Mouse (Mus musculus) retina, postnatal 7 days (tissue): ENCODE measurements around the gene A930033H14Rik.

Experiments
- DNase-seq: peaks from one replicate; pipeline ENCODE4 v3.0.0-alpha.2; 2012; ENCODE audit warnings: low read depth, low spot score

The A930033H14Rik gene

DNA sequence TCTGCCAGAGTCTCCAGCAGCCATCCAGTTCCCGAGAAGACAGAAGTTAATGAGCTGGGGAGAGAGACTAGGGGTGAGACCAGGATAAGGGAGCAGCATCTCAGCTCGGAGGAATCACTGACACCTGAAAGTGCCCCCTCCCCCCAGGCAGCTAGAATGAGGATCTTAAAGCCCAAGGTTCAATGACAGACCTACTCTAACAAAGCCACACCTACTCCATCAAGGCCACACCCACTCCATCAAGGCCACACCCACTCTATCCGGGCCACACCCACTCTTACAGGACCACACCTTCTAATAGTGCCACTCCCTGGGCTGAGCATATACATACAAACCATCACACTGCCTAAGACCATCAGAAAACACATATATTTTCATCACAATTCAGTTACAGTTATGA is 24.3 kb upstream of the A930033H14Rik start:
- DNase-seq = no peak

DNA sequence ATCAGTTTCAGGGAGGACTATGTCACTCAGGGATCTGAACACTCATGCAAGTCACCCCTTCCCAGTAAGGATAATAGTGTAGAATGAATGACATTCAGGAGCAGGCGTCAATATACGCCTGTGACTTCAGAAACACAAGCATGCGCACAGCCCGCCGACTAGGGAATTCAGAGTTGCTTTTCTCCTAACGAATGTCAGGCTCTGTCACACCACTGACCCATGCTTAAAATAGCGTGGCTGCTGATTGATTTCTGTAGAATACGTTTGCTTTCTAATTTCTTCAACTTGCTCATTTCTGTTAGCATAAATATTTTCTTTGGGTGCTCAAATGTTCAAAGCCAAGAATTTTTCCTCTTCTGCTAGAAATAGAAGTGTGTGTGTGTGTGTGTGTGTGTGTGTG is 13.1 kb upstream of the A930033H14Rik start:
- DNase-seq = no peak

DNA sequence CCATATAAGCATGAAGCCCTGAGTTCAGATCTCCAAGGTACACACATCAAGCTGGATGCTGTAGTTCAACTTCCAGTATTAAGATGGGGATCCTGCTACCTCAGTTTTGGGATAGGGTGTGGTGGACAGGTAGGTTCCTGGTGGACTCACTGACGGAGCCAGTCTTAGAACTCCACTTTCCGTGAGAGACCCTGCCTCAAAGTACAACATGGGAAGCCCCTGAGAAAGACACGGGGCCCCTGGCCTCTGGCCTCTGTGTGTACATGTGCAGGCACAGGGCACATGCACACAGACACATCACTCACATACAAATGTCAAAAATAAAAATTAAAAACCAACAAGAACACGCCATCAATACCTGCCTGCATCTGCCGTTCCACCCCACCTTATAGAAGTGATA is 12.6 kb upstream of the A930033H14Rik start:
- no peak for DNase-seq

DNA sequence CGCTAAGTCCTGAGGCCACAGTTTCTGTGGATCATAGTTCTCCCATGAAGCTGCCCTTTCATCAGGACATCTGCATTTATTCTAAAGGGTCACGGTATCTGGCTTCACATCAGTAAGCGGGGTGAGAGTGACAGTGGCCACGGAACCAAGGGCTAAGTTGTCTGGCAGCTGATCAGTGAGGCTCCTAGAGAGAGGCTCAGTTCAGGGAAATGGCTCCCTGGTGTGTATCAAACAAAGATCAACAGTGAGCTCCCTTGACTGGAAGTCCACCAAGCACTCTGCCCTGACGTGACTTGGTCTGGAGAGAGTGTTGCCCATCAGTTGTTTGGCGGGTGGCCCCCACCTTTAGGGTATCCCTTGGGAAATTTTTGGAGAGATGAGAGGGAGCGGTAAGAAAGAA is 11.4 kb upstream of the A930033H14Rik start:
- no peak for DNase-seq

DNA sequence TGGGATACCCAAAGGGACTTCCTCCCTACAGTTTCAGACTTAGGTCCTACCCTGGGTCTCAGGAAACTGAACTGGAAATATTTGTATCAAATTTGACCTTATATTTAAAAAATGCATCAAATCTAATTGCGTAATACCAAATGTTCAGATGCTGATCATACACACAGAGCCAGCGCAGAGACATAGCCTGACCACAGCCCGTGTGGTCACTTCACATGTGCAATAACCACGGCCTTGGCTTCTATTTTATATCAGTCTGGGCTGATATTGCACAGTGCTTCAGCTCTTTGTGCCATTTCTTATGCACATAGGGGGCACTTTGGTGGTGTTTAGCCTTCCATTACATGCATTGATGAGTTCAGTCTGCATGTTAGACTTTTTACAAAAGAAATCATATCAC is 10.3 kb upstream of the A930033H14Rik start:
- no peak for DNase-seq

DNA sequence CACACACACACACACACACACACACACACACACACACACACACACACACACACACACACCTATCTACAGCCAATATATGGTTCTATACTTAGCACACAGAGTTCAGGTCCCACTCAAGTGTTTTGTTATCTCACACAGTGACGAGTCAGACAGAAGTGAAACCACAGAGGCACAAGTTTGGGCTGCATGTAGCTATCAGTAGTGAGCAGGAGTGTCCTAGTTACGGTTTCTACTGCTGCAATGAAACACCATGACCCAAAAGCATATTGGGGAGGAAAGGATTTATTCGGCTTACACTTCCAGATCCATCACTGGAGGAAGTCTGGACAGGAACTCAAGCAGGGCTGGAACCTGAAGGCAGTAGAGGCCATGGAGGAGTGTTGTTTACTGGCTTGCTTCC is 9.1 kb upstream of the A930033H14Rik start:
- no peak for DNase-seq

DNA sequence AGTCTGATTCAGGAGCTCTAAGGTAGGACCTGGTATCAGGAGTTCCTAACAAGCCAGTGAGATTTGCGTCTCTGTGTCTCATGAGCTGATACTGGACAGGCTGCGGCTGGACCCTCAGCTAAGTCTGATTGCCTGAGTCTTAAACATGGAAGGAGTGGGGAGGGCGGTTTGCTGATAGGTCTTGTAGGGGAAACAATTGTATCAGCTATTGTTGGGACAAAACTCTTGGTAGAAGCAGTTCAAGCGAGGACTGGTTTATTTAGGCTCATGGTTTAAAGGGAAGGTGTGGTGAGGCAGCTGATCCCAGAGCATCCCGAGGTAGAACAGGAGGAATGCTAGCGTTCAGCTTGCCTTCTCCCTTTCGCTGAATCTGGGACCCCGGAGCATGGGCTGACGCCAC is 8.2 kb upstream of the A930033H14Rik start:
- no peak for DNase-seq

DNA sequence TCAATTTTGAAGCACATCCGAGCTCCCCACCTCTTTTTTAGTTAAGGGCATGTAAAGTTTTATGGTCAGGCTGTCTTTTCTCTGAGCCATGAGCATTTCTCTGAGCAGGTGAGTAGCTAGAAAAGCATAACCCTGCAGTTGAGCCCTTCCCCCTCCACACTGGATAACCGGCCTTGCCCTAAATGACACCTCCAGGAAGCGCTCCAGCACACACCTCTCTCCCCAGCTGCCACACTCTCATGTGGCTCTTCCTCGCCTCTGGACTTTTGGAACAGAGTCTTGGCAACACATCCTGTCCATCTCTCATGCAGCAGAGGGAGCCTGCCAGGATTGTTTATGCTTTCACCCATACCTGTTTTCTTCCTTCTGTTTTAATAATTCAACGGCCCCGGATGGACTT is 7.4 kb upstream of the A930033H14Rik start:
- no peak for DNase-seq

DNA sequence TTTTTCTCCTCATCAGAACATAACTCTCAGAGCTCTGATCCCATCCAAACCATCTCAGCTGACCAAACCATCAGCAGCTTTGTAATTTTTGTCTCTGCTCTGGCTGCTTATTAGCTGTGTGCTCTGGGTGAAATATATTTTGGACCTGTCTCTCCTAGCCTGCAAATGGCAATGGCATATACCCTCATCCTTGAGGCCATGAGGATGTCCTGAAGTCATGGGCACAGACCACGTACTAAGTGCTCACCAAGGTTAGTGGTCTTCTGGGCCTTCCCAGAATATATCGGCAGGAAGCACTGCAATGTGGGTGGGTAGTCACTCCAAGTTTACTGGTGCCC is 6.4 kb upstream of the A930033H14Rik start:
- DNase-seq = no peak

DNA sequence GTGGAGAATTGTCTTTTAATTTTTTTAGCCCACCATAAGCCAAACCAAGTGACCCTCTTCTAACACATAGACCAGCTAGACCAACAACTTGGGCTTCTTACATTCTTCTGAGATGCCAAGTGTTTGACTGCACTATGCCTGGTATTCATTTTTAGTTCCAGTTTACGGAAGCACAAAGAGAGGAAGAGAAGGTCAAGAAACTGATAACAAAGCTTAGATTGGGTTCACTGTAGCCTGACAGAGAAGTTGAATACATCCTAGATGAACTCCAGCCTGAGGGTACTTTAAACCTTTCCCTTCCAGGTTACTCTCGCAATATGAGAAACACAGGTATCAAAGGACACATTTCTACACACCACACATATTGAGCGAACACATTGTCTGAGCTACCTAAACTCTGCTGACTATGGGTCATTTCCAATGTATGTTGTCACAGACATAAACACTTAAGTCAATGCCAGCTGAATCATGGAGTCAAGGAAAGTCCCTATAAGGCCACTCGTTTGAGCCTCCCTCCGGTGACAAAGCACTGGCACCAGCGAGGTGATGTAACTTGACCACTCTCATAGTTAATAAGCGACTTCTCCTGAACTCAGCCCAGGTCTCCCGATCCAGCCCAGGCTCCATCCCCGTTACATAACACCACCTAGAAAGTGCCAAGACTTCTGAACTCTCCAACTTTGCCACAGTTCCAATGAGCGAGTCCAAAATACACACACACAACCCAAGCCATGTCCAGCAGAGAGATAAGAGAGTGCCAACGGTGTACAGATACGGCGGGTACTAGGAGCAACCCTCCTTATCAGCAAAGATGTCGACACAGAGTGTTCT is 5.8 kb upstream of the A930033H14Rik start:
- no peak for DNase-seq

DNA sequence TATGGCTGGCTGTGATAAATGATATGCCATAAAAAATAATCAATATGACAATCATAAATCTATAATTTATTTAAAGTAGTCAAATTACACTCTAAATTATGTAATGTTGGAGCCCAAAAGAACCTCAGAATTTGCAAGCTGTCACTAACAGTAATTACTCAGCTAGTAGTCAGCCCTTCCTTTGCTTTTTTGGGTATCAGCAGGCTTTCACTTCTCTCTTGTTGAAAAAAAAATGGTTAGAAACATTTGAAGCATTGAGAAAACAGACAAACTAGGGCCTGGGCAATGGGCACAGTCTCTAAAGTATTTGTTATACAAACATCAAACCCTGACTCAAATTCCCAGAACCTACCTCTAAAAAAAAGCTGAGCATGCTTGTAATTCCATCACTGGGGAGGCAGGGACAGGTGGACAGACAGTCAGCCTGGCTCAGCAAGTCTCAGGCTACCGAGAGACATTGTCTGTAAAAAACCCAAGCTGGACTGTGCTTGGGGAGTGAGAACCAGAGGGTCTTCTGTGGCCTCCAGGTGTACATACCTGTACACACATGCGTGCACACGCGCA is 4.3 kb upstream of the A930033H14Rik start:
- no peak for DNase-seq

DNA sequence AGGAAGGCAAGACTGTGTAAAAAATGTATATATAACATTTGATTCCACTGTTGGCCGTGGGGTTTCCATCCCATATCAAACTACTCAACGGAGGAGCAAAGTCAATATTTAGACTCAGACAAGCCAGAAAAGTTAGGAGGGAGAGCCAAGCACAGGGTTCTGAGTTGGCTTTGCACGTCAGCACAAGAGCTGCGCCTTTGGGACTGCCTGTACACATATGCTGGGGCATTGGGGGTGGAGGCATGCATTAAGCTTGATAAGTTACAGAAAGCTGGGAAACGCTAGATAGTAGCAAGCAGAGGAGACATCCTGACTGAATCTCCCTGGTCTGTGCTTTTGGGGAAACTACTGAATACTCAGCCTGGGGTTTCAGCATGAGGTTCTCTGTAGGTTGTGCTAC is 1.1 kb upstream of the A930033H14Rik start:
- DNase-seq = no peak

DNA sequence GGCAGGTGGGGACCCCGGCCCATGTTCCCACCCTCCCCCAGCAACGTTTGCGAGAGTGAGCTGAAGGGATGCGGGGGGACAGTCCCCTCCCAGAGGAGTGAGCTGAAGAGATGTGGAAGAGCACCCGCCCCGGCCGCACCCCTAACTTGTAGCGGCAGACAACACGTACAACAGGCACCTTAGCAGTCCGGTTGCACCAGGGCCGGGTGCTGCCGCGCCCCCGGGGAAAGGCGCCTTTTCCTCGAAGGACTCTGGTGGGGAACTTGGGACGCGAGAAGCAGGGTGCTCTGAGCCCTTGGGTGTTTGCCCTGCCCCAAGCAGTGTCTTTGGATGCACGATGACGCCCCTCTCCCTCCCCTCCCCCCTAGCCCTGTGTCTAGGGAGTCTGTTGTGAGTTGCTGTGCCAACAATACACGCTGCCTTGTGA is 566 bp upstream of the A930033H14Rik start:
- peak; percentile 28 for DNase-seq

DNA sequence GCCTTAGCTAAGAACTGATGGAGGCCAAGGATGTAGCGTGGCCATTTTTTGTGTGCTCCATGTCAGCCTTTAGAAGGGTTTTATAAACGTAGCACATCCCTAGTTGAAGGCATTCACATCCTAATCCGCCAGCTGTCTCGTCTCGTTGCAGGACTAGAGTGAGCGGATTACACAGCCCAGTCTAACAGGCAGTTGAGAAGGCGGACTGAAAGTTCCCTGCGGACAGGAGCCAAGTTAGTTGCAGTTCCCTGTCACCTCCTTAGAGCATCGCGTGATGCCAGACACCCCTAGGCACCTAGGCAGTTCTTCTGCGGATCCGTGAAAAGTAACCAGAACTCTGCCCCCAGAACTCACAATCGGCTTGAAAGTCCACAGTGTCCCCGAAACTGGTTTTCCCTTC is 922 bp downstream of the A930033H14Rik start:
- peak; percentile 74 for DNase-seq

DNA sequence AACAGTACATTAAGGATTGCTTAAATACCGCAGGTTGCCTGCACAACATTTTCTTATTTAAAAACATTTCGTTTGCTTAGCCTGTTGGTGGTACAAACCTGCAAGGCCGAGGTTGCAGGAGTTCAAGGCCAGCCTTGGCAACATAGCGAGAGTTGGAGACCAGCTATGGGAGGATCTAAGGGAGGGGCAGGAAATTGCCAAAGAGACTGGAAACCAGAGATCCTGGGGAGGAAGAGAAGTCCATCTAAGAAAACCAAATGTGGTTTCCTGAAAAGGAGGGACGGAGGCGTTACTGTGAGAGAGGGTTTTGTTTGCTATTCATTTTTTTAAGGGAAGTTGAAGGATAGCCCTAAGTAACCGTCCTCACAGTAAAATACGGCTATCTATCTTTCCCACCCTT is 1.3 kb downstream of the A930033H14Rik start:
- no peak for DNase-seq

DNA sequence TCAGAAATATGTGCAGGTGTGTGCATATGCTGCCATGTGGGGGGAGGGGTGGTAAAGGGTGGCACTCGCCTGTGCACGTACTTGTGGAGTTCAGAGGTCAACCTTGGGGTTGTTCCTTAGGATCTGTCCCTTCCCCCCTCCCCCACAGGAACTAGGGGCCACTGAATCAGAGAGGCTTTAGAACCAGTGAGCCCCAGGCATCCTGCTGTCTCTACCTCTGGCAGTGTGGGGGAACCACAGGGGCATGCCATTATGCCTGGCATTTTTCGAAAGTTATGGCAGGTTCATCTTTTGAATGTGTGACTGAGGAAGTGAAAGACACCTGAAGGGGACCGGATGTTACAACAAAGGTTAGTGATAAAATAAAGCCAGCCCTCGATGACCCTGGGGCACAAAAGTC is 2.2 kb downstream of the A930033H14Rik start:
- no peak for DNase-seq

DNA sequence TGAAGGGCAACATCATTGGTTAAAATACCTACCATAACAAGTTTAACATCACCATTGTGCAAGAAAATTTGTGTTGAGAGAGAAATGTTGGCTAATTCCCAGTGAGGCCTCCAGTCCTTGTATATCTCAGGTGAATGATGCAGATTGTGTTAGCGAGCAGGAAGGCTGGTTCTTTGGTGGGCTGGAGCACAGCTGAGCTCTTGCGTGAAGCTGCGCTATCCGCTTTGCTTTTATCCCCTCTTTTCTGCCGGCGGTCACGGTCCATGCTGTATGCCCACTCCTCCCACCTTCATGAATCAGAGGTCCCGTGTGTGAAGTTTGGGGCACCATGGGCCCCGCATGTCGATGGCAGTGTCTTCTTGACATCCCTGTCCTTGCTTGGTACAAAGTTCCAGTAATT is 2.9 kb downstream of the A930033H14Rik start:
- no peak for DNase-seq

DNA sequence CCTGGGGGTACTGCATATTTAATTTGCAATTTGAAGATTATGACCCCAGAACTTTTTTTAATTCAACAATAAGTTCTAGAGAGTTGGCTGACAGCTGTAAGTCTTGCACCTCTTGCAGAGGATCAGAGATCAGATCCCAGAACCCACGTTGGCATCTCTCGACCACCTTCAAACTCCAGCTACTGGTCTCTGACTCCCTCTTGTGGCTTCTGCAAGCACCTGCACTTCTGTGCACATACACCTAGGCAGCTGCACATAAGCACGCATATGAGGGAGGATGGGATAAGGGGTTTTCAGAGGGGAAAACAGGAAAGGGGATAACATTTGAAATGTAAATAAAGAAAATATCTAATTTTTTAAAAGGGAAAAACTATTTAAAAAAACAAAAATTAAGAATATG is 4.2 kb downstream of the A930033H14Rik start:
- no peak for DNase-seq

DNA sequence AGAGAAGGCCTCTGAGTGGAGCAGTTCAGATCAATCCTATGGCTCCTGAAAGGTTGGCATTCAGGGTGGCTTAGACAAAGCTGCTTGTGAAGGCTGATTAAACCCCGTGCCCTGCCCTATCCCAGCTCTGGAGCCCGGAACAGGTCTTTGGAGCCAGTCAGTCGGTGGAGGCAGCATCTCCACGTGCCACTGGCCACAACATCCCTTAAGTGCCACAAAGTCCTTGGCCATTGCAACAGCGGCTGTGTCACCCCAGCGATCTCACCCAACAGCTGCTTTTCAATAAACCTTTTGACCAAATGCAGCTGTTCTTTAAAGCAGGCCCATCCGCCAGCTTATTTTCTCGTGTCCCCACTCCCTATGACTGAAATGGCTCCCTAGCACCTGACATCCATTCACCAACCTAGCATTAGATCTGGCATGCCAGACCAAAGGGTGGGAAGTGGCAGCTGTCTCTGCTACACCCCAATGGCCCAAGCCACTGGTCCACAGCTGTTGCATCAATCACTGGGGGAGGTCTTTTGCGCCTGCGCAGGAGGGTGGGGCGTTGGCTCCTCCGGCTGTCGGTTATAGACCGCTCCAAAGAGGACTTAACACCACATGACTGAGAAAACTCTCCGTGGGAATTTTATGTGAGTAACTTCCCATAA is 4.8 kb downstream of the A930033H14Rik start:
- no peak for DNase-seq

DNA sequence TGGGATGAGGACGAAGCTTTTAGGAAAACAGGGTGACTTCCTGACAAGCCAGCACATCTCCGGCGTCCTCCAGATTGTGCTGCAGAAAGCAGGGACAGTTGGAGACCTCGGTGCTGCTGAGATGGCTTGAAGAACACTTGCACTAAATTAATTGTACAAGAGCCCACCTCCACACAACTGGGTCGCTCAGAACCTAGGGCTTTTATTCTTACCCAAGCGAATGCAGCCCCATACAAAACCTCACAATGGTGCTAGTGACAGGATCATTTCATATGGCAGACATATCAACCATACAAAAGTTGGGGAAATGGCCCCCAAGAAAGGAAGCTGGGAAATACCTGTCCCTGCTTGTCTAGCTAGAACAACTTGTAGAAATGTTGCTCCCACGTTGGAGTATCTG is 5.4 kb downstream of the A930033H14Rik start:
- DNase-seq = no peak

DNA sequence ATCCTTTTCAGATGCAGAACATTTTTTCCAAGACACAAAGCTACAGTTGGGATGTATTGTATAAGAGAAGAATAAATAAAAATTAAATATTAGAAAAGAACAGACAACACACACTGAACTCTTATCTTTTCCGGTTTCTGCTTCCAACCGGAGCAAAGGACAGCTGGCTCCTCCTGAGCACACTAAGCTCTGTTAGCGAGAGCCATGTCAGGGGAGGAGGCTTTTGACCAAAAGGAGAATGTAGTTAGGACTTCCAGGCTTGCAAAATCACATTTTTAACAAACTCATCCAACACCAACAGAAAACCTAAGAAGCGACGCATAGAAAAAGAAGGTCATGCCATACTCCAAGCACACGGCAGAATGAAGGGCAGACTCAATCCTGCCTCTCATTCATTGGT is 6.8 kb downstream of the A930033H14Rik start:
- no peak for DNase-seq

DNA sequence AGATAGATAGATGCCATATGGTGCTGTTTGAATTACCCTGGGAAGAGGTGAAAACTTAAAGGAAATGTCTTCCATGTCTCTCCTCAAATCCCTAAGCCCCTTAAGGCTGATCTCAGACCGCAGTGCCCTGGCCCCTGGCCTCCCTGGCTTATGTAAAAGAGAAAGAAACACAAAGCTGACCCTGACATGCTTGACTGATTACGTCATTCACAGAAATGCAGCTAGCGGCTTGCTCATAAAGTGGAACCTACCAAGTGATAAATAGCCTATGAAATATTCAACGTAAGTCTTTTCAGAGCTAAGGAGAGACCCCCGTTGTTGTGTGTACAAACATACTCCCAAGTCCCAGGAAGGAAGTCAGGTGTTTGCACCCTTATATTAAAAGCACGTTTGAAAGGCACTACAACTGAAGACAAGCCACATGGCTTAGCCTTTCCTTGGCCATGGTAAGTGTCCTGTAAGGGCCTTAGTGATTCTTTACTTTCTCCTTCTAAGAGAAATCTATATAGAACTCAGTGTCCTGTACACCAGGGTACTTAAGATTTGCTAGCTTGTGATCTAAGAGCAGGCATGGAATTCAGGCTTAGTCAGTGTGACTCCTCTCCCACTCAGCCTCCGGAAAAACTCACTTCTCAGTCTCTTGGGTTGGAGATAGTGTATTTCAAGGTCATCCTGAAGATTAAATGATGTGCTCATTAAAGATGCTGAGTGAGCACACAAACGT is 8.1 kb downstream of the A930033H14Rik start:
- no peak for DNase-seq
